Mouse (Mus musculus) limb, embryonic 11.5 days (tissue): ENCODE measurements around the gene Gdpd1. TPM values are rescaled to one million over a fixed set of nuclear protein-coding genes. Genes with fewer than 3 reads are reported as not detected.
"Not testable (repeated sequence)": the region's sequence is repeated elsewhere in the genome, so short reads cannot be mapped to it uniquely, and the experiment has no call there.

ENCODE experiments used
- ATAC-seq: fragments of 200-750 bp; cut with Nextera tagmentation; 2 replicates; pipeline ENCODE4 v1.8.0; 2017; ENCODE audit warnings: low read depth; ENCODE audit not compliant: insufficient number of reproducible peaks, low FRiP score, low TSS enrichment
- DNase-seq: peaks from one replicate; pipeline ENCODE4 v3.0.0-alpha.2; 2015; ENCODE audit warnings: low spot score
- H3K27ac ChIP-seq: fragments of 300-500 bp; sonication (generic); replicated peaks from 2 replicates; pipeline ENCODE4 v1.5.1; 2014; ENCODE audit warnings: low read depth, mild to moderate bottlenecking, low read length
- H3K27me3 ChIP-seq: fragments of 300-500 bp; sonication (generic); 2 replicates; pipeline ENCODE4 v1.6.1; 2014; ENCODE audit warnings: mild to moderate bottlenecking, low read length, mixed read lengths; ENCODE audit not compliant: control insufficient read depth, insufficient read depth
- H3K36me3 ChIP-seq: fragments of 300-500 bp; sonication (generic); 2 replicates; pipeline ENCODE4 v1.6.1; 2014; ENCODE audit warnings: mild to moderate bottlenecking, low read length, moderate library complexity, mixed read lengths; ENCODE audit not compliant: control insufficient read depth, insufficient read depth
- H3K4me1 ChIP-seq: fragments of 300-500 bp; sonication (generic); 2 replicates; pipeline ENCODE4 v1.6.1; 2014; ENCODE audit warnings: low read length, mixed read lengths; ENCODE audit not compliant: control insufficient read depth, insufficient read depth
- H3K4me2 ChIP-seq: fragments of 300-500 bp; sonication (generic); 2 replicates; pipeline ENCODE4 v1.6.1; 2014; ENCODE audit warnings: low read depth, mild to moderate bottlenecking, moderate library complexity; ENCODE audit not compliant: severe bottlenecking
- H3K4me3 ChIP-seq: fragments of 300-500 bp; sonication (generic); 2 replicates; pipeline ENCODE4 v1.5.1; 2014; ENCODE audit warnings: low read depth, low read length
- H3K9ac ChIP-seq: fragments of 300-500 bp; sonication (generic); 2 replicates; pipeline ENCODE4 v1.6.1; 2014; ENCODE audit warnings: mild to moderate bottlenecking, low read length
- H3K9me3 ChIP-seq: fragments of 300-500 bp; sonication (generic); 2 replicates; pipeline ENCODE4 v1.6.1; 2016; ENCODE audit warnings: low read length; ENCODE audit not compliant: control insufficient read depth
- WGBS: fragments of 180-500 bp; shearing (Covaris S2); extraction: QIAGEN DNeasy Blood & Tissue Kit; methylation state at CpG from one replicate; pipeline ENCODE4 v1.1.7; 2014; 5-methylcytosine and 5-hydroxymethylcytosine counted together
- polyA plus RNA-seq: library from polyadenylated mRNA; unstranded; fragments of >200 nt; fragmentation: Nextera tagmentation; extraction: Ambion mirVana; gene quantifications from 2 replicates; pipeline ENCODE4 v1.2.1, GENCODE M21; 2014

Gene Gdpd1
- polyA plus RNA-seq, 1 experiment from 2014 or later, result 27.1 TPM

GRCm38 (mm10) chr11:87046968-87047367 is 26.9 kb downstream of the Gdpd1 start:
- H3K4me3 ChIP-seq, result no peak overlapping the region

DNA sequence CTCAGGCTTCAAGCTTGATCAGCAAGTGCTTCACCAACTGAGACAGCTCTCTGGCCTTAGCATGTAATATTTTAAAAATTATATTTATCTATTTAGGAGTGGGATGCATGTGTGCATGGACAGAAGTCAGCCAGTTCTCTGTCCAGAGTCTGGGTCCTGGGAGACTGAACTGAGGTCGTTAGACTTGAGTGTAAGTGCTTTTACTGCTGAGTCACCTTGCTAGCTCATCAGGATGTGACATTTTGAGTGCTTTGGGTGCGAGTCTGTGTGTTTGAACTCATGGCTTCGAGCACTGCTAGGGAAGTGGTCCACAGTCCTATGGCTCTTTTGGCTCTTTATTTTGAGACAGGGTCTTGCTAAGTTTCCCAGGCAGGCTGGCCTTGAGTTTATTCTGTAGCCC is 30.8 kb downstream of the Gdpd1 start:
- 76% methylated on average over 3 of the region's 3 CpGs for WGBS
- Histone ChIP-seq H3K4me2 (no peak overlapping the region), H3K4me3 (no peak overlapping the region), H3K27ac (no peak overlapping the region), H3K4me1 (no peaks in the 10 kb centered on the region), H3K36me3 (no peaks in the 10 kb centered on the region), H3K9me3 (no peaks in the 10 kb centered on the region), H3K9ac (no peak overlapping the region), H3K27me3 (no peaks in the 10 kb centered on the region)
- ATAC-seq, result no peak
- no peak for DNase-seq

More at GRCm38 (mm10) chr11:87046968-87047367, 26.9 kb downstream of the Gdpd1 start:
- Histone ChIP-seq H3K27me3 (no peaks in the 10 kb centered on the region), H3K9ac (no peak overlapping the region), H3K36me3 (no peaks in the 10 kb centered on the region), H3K9me3 (no peaks in the 10 kb centered on the region), H3K27ac (no peak overlapping the region), H3K4me2 (no peak overlapping the region), H3K4me1 (no peaks in the 10 kb centered on the region)
- 91% methylated on average over 5 of the region's 5 CpGs for WGBS
- no peak for DNase-seq
- ATAC-seq, result no peak

DNA sequence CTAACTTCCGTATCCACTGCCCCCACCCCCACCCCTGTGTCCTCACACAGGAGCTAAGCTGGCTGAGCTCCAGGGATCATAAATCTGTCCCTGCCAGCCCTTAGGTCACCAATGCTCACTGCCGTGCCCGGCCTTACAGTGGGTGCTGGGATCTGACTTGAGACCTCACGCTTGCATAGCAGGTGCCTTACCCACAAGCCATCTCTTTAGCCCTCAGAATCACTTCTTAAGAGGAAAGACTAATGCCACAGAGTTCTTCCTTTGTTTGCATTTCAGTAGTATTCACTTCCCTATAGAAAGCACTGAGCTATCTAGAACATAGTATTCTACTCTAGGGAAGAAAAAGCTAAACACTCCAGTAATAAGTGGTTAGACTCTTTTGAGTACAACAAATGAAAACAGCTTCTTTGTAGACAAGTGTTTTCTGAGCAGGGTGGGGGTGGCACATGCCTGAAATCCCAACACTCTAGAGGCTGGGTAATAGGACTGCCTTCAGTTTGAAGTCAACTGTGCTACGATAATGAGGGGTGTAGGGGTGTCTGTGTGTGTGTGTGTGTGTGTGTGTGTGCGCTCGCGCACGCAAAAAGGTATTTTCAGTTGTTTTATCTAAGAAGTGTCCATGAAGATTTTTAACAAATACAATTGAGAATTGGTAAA is 34.4 kb downstream of the Gdpd1 start:
- no peak overlapping the region for H3K27ac ChIP-seq
- 73% methylated on average over 9 of the region's 9 CpGs for WGBS
- H3K4me2 ChIP-seq, result no peak overlapping the region
- H3K4me3 ChIP-seq, result no peak overlapping the region
- no peak for ATAC-seq
- H3K4me1 ChIP-seq, result no peaks in the 10 kb centered on the region
- DNase-seq, result no peak
- no peaks in the 10 kb centered on the region; the same call in 1 of the 2 replicates for H3K9me3 ChIP-seq
- H3K36me3 ChIP-seq, result no peaks in the 10 kb centered on the region
- no peak overlapping the region for H3K9ac ChIP-seq
- no peaks in the 10 kb centered on the region for H3K27me3 ChIP-seq

- no peaks in the 10 kb centered on the region for H3K4me1 ChIP-seq
- H3K4me2 ChIP-seq, result no peak overlapping the region
- 69% methylated on average over 4 of the region's 4 CpGs for WGBS
- no peaks in the 10 kb centered on the region for H3K36me3 ChIP-seq
- no peak overlapping the region for H3K9ac ChIP-seq
- no peak overlapping the region for H3K27ac ChIP-seq
- no peak overlapping the region for H3K4me3 ChIP-seq
- DNase-seq, result no peak
- H3K9me3 ChIP-seq, result no peaks in the 10 kb centered on the region; the same call in 1 of the 2 replicates
- no peak for ATAC-seq
- no peaks in the 10 kb centered on the region for H3K27me3 ChIP-seq
Observed at GRCm38 (mm10) chr11:87036180-87036579, 37.7 kb downstream of the Gdpd1 start.

DNA sequence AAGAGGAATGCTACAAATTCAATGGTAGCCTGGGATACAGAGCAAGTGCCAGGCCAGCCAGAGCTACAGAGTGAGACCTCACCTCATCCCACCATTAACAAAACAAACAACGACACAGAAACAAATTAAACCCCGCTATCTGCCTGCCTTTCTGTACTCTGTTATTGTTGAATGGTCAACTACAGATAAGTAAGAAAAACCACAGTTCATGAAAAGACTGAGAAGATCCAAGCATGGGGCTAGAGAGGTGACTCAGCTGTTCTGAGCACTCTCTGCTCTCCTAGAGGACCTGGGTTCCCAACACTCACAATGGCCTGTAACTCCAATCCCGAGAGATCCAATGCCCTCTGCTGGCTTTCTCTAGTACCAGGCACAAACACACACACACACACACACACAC is 45.6 kb downstream of the Gdpd1 start:
- Histone ChIP-seq H3K4me1 (no peaks in the 10 kb centered on the region), H3K4me3 (no peak overlapping the region), H3K27ac (no peak overlapping the region), H3K9ac (no peak overlapping the region), H3K4me2 (no peak overlapping the region), H3K36me3 (no peaks in the 10 kb centered on the region), H3K27me3 (no peaks in the 10 kb centered on the region), H3K9me3 (no peaks in the 10 kb centered on the region)
- no peak for DNase-seq
- 90% methylated on average over 3 of the region's 3 CpGs for WGBS
- no peak for ATAC-seq

- no peaks in the 10 kb centered on the region for H3K4me1 ChIP-seq
- no peak overlapping the region for H3K4me3 ChIP-seq
- DNase-seq, result no peak
- no peaks in the 10 kb centered on the region for H3K36me3 ChIP-seq
- no peak overlapping the region for H3K27ac ChIP-seq
- H3K4me2 ChIP-seq, result no peak overlapping the region
- no peaks in the 10 kb centered on the region for H3K27me3 ChIP-seq
- no peaks in the 10 kb centered on the region for H3K9me3 ChIP-seq
- no peak overlapping the region for H3K9ac ChIP-seq
- 82% methylated on average over 9 of the region's 9 CpGs for WGBS
- ATAC-seq, result no peak
Observed at GRCm38 (mm10) chr11:87026096-87026875, 47.6 kb downstream of the Gdpd1 start.

- no peak overlapping the region for H3K9ac ChIP-seq
- no peaks in the 10 kb centered on the region for H3K27me3 ChIP-seq
- no peaks in the 10 kb centered on the region for H3K36me3 ChIP-seq
- H3K4me2 ChIP-seq, result no peak overlapping the region
- no peak overlapping the region for H3K4me3 ChIP-seq
- 80% methylated on average over 3 of the region's 3 CpGs for WGBS
- no peaks in the 10 kb centered on the region for H3K4me1 ChIP-seq
- no peaks in the 10 kb centered on the region for H3K9me3 ChIP-seq
- H3K27ac ChIP-seq, result no peak overlapping the region
- DNase-seq (no peak), ATAC-seq (no peak)
Observed at GRCm38 (mm10) chr11:87025351-87025750, 48.5 kb downstream of the Gdpd1 start.

DNA sequence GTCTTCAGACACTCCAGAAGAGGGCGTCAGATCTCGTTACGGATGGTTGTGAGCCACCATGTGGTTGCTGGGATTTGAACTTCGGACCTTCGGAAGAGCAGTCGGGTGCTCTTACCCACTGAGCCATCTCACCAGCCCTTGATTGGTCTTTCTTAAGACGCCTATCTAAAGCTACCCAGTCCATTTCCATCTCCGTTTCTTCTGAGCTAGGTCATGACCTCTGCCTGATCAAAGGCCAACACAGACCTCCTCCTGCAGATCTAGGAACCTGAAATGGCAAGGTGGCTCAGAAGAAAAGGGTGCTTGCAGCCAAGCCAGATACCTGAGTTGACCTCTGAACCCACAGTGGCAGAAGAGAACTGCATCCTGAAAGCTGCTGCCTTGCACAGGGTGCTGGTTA is 50.6 kb downstream of the Gdpd1 start:
- not testable (repeated sequence) for H3K9ac ChIP-seq, DNase-seq, H3K4me2 ChIP-seq, H3K27ac ChIP-seq, H3K4me3 ChIP-seq, H3K27me3 ChIP-seq, ATAC-seq, H3K36me3 ChIP-seq, H3K4me1 ChIP-seq, H3K9me3 ChIP-seq
- 61% methylated on average over 8 of the region's 8 CpGs for WGBS
